Mouse (Mus musculus) intestine, postnatal 0 days (tissue): ENCODE data around the gene Dus1l. TPM values are rescaled to one million over a fixed set of nuclear protein-coding genes. Genes with fewer than 3 reads are reported as not detected.
"Not testable (repeated sequence)": the region's sequence is repeated elsewhere in the genome, so short reads cannot be mapped to it uniquely, and the experiment has no call there.

Experiments used
- ATAC-seq: fragments of 200-750 bp; cut with Nextera tagmentation; 2 replicates; pipeline ENCODE4 v1.8.0; 2017; ENCODE audit warnings: mild to moderate bottlenecking, moderate TSS enrichment, moderate library complexity
- H3K27ac ChIP-seq: fragments of 300-500 bp; sonication (generic); 2 replicates; pipeline ENCODE4 v1.5.1; 2014; ENCODE audit warnings: mild to moderate bottlenecking, low read depth, low read length, moderate library complexity
- H3K27me3 ChIP-seq: fragments of 300-500 bp; sonication (generic); replicated peaks from 2 replicates; pipeline ENCODE4 v1.6.1; 2014; ENCODE audit warnings: low read length, mixed read lengths; ENCODE audit not compliant: control insufficient read depth, insufficient read depth
- H3K36me3 ChIP-seq: fragments of 300-500 bp; sonication (generic); 2 replicates; pipeline ENCODE4 v1.6.1; 2014; ENCODE audit warnings: mild to moderate bottlenecking, moderate library complexity; ENCODE audit not compliant: control insufficient read depth, insufficient read depth
- H3K4me1 ChIP-seq: fragments of 300-500 bp; sonication (generic); replicated peaks from 2 replicates; pipeline ENCODE4 v1.6.1; 2014; ENCODE audit warnings: antibody characterized with exemption, low read length, mixed read lengths; ENCODE audit not compliant: control insufficient read depth, insufficient read depth
- H3K4me2 ChIP-seq: fragments of 300-500 bp; sonication (generic); replicated peaks from 2 replicates; pipeline ENCODE4 v1.6.1; 2014; ENCODE audit warnings: low read depth, mild to moderate bottlenecking, moderate library complexity
- H3K4me3 ChIP-seq: fragments of 300-500 bp; sonication (generic); 2 replicates; pipeline ENCODE4 v1.5.1; 2014; ENCODE audit warnings: low read depth, low read length
- H3K9ac ChIP-seq: fragments of 300-500 bp; sonication (generic); 2 replicates; pipeline ENCODE4 v1.6.1; 2014; ENCODE audit warnings: mild to moderate bottlenecking, low read depth, low read length
- H3K9me3 ChIP-seq: fragments of 300-500 bp; sonication (generic); 2 replicates; pipeline ENCODE4 v1.6.1; 2016; ENCODE audit warnings: mixed run types; ENCODE audit not compliant: control insufficient read depth
- CTCF ChIP-seq: sonication (generic); IDR thresholded peaks from 2 replicates; pipeline ENCODE4 v1.5.1; 2016; ENCODE audit warnings: low read depth, mild to moderate bottlenecking, control low read depth, antibody characterized with exemption, moderate library complexity
- WGBS: fragments of 180-500 bp; shearing (Covaris S2); extraction: QIAGEN DNeasy Blood & Tissue Kit; methylation state at CpG from one replicate; pipeline ENCODE4 v1.1.7; 2014; 5-methylcytosine and 5-hydroxymethylcytosine counted together
- polyA plus RNA-seq: library from polyadenylated mRNA; unstranded; fragments of >200 nt; fragmentation: Nextera tagmentation; extraction: Ambion mirVana; gene quantifications from 2 replicates; pipeline ENCODE4 v1.2.1, GENCODE M21; 2015

Dus1l gene
- polyA plus RNA-seq, 1 experiment from 2014 or later: 45.5 TPM

GRCm38 (mm10) chr11:120798244-120798643 is 2.0 kb upstream of the Dus1l start:
- Histone ChIP-seq H3K27me3 (no peaks in the 10 kb centered on the region), H3K4me2 (no peak overlapping the region), H3K27ac (no peak overlapping the region), H3K9ac (no peak overlapping the region), H3K9me3 (no peaks in the 10 kb centered on the region), H3K4me1 (peaks cover 5% of the 10 kb centered on the region; the same call in 1 of the 2 replicates), H3K36me3 (peaks cover 3% of the 10 kb centered on the region; the same call in 1 of the 2 replicates), H3K4me3 (no peak overlapping the region)
- no peak for TF ChIP-seq CTCF
- 43% methylated on average over 3 of the region's 3 CpGs for WGBS
- no peak for ATAC-seq

- H3K4me2 ChIP-seq: peak overlapping the region; percentile 80
- no peaks in the 10 kb centered on the region for H3K27me3 ChIP-seq
- 29% methylated on average over 8 of the region's 8 CpGs for WGBS
- peaks cover 20% of the 10 kb centered on the region for H3K36me3 ChIP-seq
- H3K4me1 ChIP-seq: peaks cover 5% of the 10 kb centered on the region; the same call in 1 of the 2 replicates
- H3K9me3 ChIP-seq: no peaks in the 10 kb centered on the region
- no peak for TF ChIP-seq CTCF
- no peak for ATAC-seq
- H3K4me3 ChIP-seq: peak overlapping the region; percentile 97
- H3K9ac ChIP-seq: 0 out of 2 replicates have a peak overlapping the region, but pooled peaks have one; percentile 1
- peak overlapping the region; percentile 3; the same call in 1 of the 2 replicates for H3K27ac ChIP-seq
Measured at GRCm38 (mm10) chr11:120796614-120796946, 377 bp upstream of the Dus1l start.

DNA sequence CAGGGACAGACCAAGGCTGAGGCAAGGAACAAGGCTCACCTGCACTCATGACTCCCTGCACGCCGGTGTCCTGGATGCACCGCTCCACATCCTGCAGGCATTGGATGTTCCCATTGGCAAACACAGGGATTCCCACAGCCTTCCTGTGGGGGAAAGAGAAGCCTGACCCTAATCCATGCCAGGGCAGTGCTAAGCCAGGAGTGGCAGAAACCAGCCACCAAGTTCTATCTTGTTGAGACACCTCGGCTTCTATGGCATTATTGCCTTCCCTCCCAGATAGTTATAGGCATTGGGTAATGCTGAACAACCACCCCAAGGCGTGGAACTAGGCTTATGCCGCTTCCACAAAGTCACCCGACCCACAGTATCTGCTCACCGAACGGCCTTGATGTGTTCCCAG is 3.6 kb downstream of the Dus1l start:
- no peak overlapping the region for H3K4me2 ChIP-seq
- 88% methylated on average over 9 of the region's 9 CpGs for WGBS

DNA sequence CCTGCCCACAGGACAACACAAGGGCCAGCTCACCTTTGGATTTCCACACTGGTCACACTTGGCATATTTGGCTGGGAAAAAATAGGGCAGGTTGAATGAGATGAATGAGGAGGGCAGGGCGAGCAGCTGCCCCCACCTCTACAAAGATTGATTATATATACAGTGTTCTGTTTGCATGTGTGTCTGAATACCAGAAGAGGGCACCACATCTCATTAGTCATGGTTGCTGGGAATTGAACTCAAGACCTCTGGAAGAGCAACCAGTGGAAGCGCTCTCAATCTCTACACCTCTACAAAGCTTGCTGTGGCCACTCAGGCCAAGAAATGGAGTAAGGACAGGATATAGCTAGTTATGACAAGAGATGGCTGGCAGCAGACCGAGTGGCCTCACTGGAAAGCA is 6.4 kb downstream of the Dus1l start:
- no peak overlapping the region for H3K4me3 ChIP-seq
- no peak overlapping the region for H3K9ac ChIP-seq
- H3K27ac ChIP-seq: no peak overlapping the region
- ATAC-seq: no peak
- H3K4me2 ChIP-seq: no peak overlapping the region
- 0 out of 2 replicates have a peak, but pooled peaks cover 2% of the 10 kb centered on the region for H3K4me1 ChIP-seq
- TF ChIP-seq CTCF: peak; percentile 28; the same call in 1 of the 2 replicates
- no peaks in the 10 kb centered on the region for H3K9me3 ChIP-seq
- no peaks in the 10 kb centered on the region for H3K27me3 ChIP-seq
- WGBS: 78% methylated on average over 3 of the region's 3 CpGs
- peaks cover 73% of the 10 kb centered on the region for H3K36me3 ChIP-seq

More for the DNA sequence above, 3.6 kb downstream of the Dus1l start:
- no peak for ATAC-seq
- no peak overlapping the region for H3K27ac ChIP-seq
- no peaks in the 10 kb centered on the region for H3K9me3 ChIP-seq
- no peak for TF ChIP-seq CTCF
- no peaks in the 10 kb centered on the region for H3K27me3 ChIP-seq
- H3K9ac ChIP-seq: no peak overlapping the region
- no peak overlapping the region for H3K4me3 ChIP-seq
- peaks cover 5% of the 10 kb centered on the region; the same call in 1 of the 2 replicates for H3K4me1 ChIP-seq
- peaks cover 57% of the 10 kb centered on the region for H3K36me3 ChIP-seq

DNA sequence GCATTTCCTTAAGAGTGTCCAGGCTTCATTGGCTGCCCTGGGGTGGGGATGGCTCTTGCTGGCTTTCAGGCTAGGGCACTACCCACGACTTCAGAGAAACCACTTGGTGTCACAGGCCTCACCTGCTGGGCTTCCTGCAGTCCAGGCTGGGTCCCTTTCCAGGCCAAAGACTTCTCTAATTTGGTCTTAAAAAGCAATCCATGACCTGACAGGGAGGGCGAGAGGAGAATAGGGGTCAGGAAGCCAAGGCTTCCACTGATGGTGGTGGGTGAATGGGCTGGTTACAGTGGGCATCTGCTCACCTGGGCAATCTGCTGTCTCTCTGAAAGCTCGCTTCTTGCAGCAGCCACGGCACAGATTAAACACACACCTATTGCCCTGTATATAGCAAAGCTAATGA is 6.8 kb downstream of the Dus1l start:
- no peak overlapping the region for H3K27ac ChIP-seq
- H3K4me1 ChIP-seq: 0 out of 2 replicates have a peak, but pooled peaks cover 2% of the 10 kb centered on the region
- H3K4me3 ChIP-seq: no peak overlapping the region
- WGBS: 83% methylated on average over 4 of the region's 4 CpGs
- H3K27me3 ChIP-seq: no peaks in the 10 kb centered on the region
- no peaks in the 10 kb centered on the region for H3K9me3 ChIP-seq
- H3K9ac ChIP-seq: no peak overlapping the region
- no peak overlapping the region for H3K4me2 ChIP-seq
- no peak for ATAC-seq
- TF ChIP-seq CTCF: no peak
- H3K36me3 ChIP-seq: peaks cover 73% of the 10 kb centered on the region

DNA sequence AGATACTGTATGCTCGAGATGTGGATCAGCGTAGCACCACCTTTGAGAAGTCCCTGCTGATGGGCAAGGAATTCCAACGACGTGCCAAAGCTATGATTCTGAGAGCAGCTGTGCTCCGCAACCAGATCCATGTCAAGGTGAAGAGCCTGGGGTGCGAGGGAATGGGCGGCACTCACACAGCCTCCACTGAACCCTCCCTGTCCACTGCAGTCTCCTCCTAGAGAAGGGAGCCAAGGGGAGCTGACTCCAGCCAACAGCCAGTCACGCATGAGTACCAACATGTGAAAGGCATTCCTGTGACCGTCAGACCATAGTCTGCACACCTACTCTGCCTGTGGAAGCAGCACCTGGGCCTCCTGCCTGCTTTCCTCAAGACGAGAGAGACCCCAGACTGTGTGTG is 7.7 kb downstream of the Dus1l start:
- H3K36me3 ChIP-seq: peaks cover 70% of the 10 kb centered on the region
- ATAC-seq, H3K4me1 ChIP-seq, H3K27ac ChIP-seq, H3K4me3 ChIP-seq, H3K9ac ChIP-seq, H3K4me2 ChIP-seq, H3K27me3 ChIP-seq, H3K9me3 ChIP-seq: not testable (repeated sequence)
- WGBS: 92% methylated on average over 9 of the region's 10 CpGs

DNA sequence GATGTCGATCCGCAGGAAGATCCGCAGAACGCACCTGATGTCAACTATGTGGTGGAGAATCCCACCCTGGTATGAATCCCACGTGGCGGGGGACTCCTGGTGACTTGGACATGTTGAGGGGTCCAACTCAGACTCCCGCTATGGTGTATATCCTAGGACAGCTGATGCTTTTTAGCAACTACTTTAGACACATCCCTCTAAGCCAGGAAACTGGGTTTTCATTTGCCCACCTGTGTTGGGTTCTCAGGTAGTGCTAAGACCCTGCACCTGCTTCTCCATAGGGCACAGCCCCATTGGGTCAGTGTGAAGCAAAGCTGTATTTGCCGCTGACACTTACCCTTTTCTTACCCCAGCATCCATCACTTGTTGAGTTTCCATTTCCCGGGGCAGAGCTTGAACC is 11.1 kb downstream of the Dus1l start:
- no peaks in the 10 kb centered on the region for H3K9me3 ChIP-seq
- 34% methylated on average over 9 of the region's 9 CpGs for WGBS
- H3K27me3 ChIP-seq: no peaks in the 10 kb centered on the region
- no peak for ATAC-seq
- no peak for TF ChIP-seq CTCF
- peak overlapping the region; percentile 75 for H3K4me3 ChIP-seq
- H3K4me2 ChIP-seq: peak overlapping the region; percentile 90
- H3K4me1 ChIP-seq: 0 out of 2 replicates have a peak, but pooled peaks cover 2% of the 10 kb centered on the region
- H3K9ac ChIP-seq: peak overlapping the region; percentile 87
- H3K36me3 ChIP-seq: peaks cover 54% of the 10 kb centered on the region
- H3K27ac ChIP-seq: no peak overlapping the region
